Mouse (Mus musculus) heart, adult 11 months (tissue): ENCODE results near the gene H1fx.

Experiments
- DNase-seq: peaks from one replicate; pipeline ENCODE4 v3.0.0; 2022

The H1fx gene

GRCm38 (mm10) chr6:87980374-87981029 is 935 bp downstream of the H1fx start:
- DNase-seq, result peak; percentile 92

GRCm38 (mm10) chr6:87979728-87980127 is 1.7 kb downstream of the H1fx start:
- no peak for DNase-seq

GRCm38 (mm10) chr6:87970041-87970440 is 11.4 kb downstream of the H1fx start:
- peak; percentile 71 for DNase-seq

- DNase-seq, result peak; percentile 70
These were observed 19.0 kb downstream of the H1fx start for GRCm38 (mm10) chr6:87962457-87962856.

- peak; percentile 34 for DNase-seq
These were observed 39.3 kb downstream of the H1fx start for GRCm38 (mm10) chr6:87942179-87942578.

- DNase-seq, result peak; percentile 68
These were observed 42.5 kb downstream of the H1fx start for GRCm38 (mm10) chr6:87938941-87939340.

GRCm38 (mm10) chr6:87937178-87937788 is 44.2 kb downstream of the H1fx start:
- DNase-seq, result peak; percentile 92

GRCm38 (mm10) chr6:87935037-87935436 is 46.4 kb downstream of the H1fx start:
- DNase-seq, result peak; percentile 96
